Mouse (Mus musculus) liver, embryonic 14.5 days (tissue): ENCODE data around the gene Arpc1a.

Experiments used
- CTCF ChIP-seq: IDR thresholded peaks from 2 replicates; pipeline ENCODE4 v1.5.1; 2016; ENCODE audit warnings: antibody characterized with exemption, low read depth, control low read depth
- EP300 ChIP-seq: IDR thresholded peaks from 2 replicates; pipeline ENCODE4 v1.6.1; 2016; ENCODE audit warnings: antibody characterized with exemption, low read depth

- TF ChIP-seq CTCF (no peak), EP300 (no peak)
These were observed 14.8 kb downstream of the Arpc1a start for GRCm38 (mm10) chr5:145098340-145098821.
